ENCODE assay signal across 9 mouse cellular contexts in the genomic region with DNA sequence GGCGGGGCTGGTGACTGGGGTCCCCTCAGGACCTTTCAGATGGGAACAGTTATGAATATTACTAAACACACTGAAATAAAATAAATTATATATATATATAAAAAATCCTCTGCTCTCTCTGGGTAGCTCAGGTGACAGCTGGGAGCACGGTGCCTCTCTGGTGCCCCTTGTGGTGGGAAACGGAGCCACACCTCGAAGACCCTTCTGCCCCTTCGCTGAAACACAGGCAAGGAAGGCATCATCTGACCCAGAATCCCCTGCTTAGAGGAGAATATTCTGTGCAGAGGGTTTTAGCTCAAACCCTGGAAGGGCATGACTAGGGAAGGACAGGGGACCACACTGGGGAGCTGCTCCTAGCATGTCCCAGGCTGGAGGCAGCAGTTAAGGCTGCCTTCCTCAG.
DNase-seq lines count a peak whose midpoint lies in the region; ATAC-seq and TF ChIP-seq lines count a peak whose summit lies in the region.
"Had no signal": no experiment of that assay in that cellular context is flagged by ENCODE, and none has a peak within 500 bp of the region (broad histone marks: within the 10 kb centered on the region; RNA-seq: fewer than 3 reads in every experiment).

No protein-coding gene starts in this region.

- no peak overlapping the region for H3K9ac ChIP-seq in heart, postnatal 0 days (replicated peaks; ENCODE audit: low read depth, low read length)
- no peak overlapping the region for H3K9ac ChIP-seq in hindbrain, embryonic 15.5 days
- H3K9ac ChIP-seq: embryonic facial prominence, embryonic 12.5 days had no signal

- no peaks in the 10 kb centered on the region for H3K4me1 ChIP-seq in heart, postnatal 0 days (ENCODE audit: control insufficient read depth, insufficient read depth)
- H3K4me1 ChIP-seq in hindbrain, embryonic 15.5 days (replicated peaks): no peaks in the 10 kb centered on the region
- H3K4me1 ChIP-seq: embryonic facial prominence, embryonic 12.5 days had no signal

- peaks cover 7% of the 10 kb centered on the region; the same call in 1 of the 2 replicates for H3K27me3 ChIP-seq in heart, postnatal 0 days (ENCODE audit: control insufficient read depth, insufficient read depth, low read length)
- no peaks in the 10 kb centered on the region for H3K27me3 ChIP-seq in hindbrain, embryonic 15.5 days

- 7% methylated on average over 5 of the region's 5 CpGs for WGBS in heart, postnatal 0 days
- 4% methylated on average over 5 of the region's 5 CpGs for WGBS in hindbrain, embryonic 15.5 days

- no peak for ATAC-seq in heart, postnatal 0 days (ENCODE audit: insufficient read depth, low read depth)
- 0 out of 2 replicates have a peak, but pooled peaks have one; percentile 19 for ATAC-seq in hindbrain, embryonic 15.5 days (ENCODE audit: low FRiP score, low read depth)

- no peak overlapping the region for H3K27ac ChIP-seq in heart, postnatal 0 days (ENCODE audit: low read depth)
- H3K27ac ChIP-seq in hindbrain, embryonic 15.5 days (replicated peaks): no peak overlapping the region
- H3K27ac ChIP-seq: embryonic facial prominence, embryonic 12.5 days had no signal

- TF ChIP-seq EP300 in heart, postnatal 0 days (IDR thresholded peaks at IDR 0.05; ENCODE audit: low read depth): no peak

- H3K4me3 ChIP-seq in heart, postnatal 0 days (ENCODE audit: low read depth, low read length): no peak overlapping the region
- no peak overlapping the region for H3K4me3 ChIP-seq in hindbrain, embryonic 15.5 days
- H3K4me3 ChIP-seq: embryonic facial prominence, embryonic 12.5 days had no signal

- no peaks in the 10 kb centered on the region for H3K36me3 ChIP-seq in heart, postnatal 0 days (replicated peaks; ENCODE audit: control insufficient read depth, insufficient read depth, low read length)
- H3K36me3 ChIP-seq in hindbrain, embryonic 15.5 days: no peaks in the 10 kb centered on the region
- H3K36me3 ChIP-seq: embryonic facial prominence, embryonic 12.5 days had no signal

- DNase-seq in heart, postnatal 0 days (ENCODE audit: low spot score): peak; percentile 9
- no peak for DNase-seq in heart, adult 8-10 months (ENCODE audit: low spot score)
- DNase-seq in B cell, adult 2 months: peak; percentile 57 to 59
- DNase-seq in ZHBTc4 (ENCODE audit: low read depth, low spot score): peak; percentile 71
- peak; percentile 67 for DNase-seq in retina, postnatal 1 day
- no peak for DNase-seq in right cerebral cortex, adult 2 months (ENCODE audit: low spot score in 2 of 2)
- no peak for DNase-seq in urinary bladder, postnatal 10 days (ENCODE audit: low spot score)

- peak; percentile 62 for TF ChIP-seq CTCF in heart, postnatal 0 days (IDR thresholded peaks at IDR 0.05; ENCODE audit: low read depth)

- no peaks in the 10 kb centered on the region for H3K9me3 ChIP-seq in heart, postnatal 0 days (replicated peaks; ENCODE audit: control insufficient read depth, low read length)
- H3K9me3 ChIP-seq in hindbrain, embryonic 15.5 days: no peaks in the 10 kb centered on the region
- H3K9me3 ChIP-seq: embryonic facial prominence, embryonic 12.5 days had no signal

- no peak overlapping the region for H3K4me2 ChIP-seq in heart, postnatal 0 days (ENCODE audit: low read depth, low read length)
- no peak overlapping the region for H3K4me2 ChIP-seq in hindbrain, embryonic 15.5 days
- H3K4me2 ChIP-seq: embryonic facial prominence, embryonic 12.5 days had no signal

Comparison
In these comparisons a context has a peak if more than half of its experiments do, and no peak if none do; other contexts are left out.
1. DNase-seq: peak in heart, postnatal 0 days (single experiment), B cell, adult 2 months (2 of 2), ZHBTc4 (single experiment) and retina, postnatal 1 day (single experiment); none in heart, adult 8-10 months (single experiment), right cerebral cortex, adult 2 months (0 of 2) and urinary bladder, postnatal 10 days (single experiment).